Mouse (Mus musculus) stomach, embryonic 15.5 days (tissue): ENCODE results near the gene Aar2. TPM values are rescaled to one million over a fixed set of nuclear protein-coding genes. Genes with fewer than 3 reads are reported as not detected.

ENCODE experiments used
- ATAC-seq: fragments of 200-750 bp; cut with Nextera tagmentation; 2 replicates; pipeline ENCODE4 v1.8.0; 2017; ENCODE audit warnings: low read depth, moderate number of reproducible peaks, moderate TSS enrichment; ENCODE audit not compliant: insufficient read depth, low FRiP score
- H3K27ac ChIP-seq: fragments of 300-500 bp; sonication (generic); 2 replicates; pipeline ENCODE4 v1.5.1; 2015; ENCODE audit warnings: mild to moderate bottlenecking, inconsistent platforms
- H3K27me3 ChIP-seq: fragments of 300-500 bp; sonication (generic); replicated peaks from 2 replicates; pipeline ENCODE4 v1.6.1; 2015; ENCODE audit warnings: inconsistent platforms
- H3K36me3 ChIP-seq: fragments of 300-500 bp; sonication (generic); 2 replicates; pipeline ENCODE4 v1.6.1; 2015; ENCODE audit warnings: inconsistent platforms
- H3K4me1 ChIP-seq: fragments of 300-500 bp; sonication (generic); 2 replicates; pipeline ENCODE4 v1.6.1; 2015; ENCODE audit warnings: inconsistent platforms
- H3K4me2 ChIP-seq: fragments of 300-500 bp; sonication (generic); 2 replicates; pipeline ENCODE4 v1.6.1; 2015; ENCODE audit warnings: mild to moderate bottlenecking, inconsistent platforms
- H3K4me3 ChIP-seq: fragments of 300-500 bp; sonication (generic); replicated peaks from 2 replicates; pipeline ENCODE4 v1.5.1; 2015; ENCODE audit warnings: inconsistent platforms
- H3K9ac ChIP-seq: fragments of 300-500 bp; sonication (generic); 2 replicates; pipeline ENCODE4 v1.6.1; 2015; ENCODE audit warnings: inconsistent platforms
- H3K9me3 ChIP-seq: fragments of 300-500 bp; sonication (generic); 2 replicates; pipeline ENCODE4 v1.6.1; 2016; ENCODE audit warnings: inconsistent platforms
- WGBS: fragments of 180-500 bp; shearing (Covaris S2); methylation state at CpG from one replicate; pipeline ENCODE4 v1.1.7; 2015; 5-methylcytosine and 5-hydroxymethylcytosine counted together
- polyA plus RNA-seq: library from polyadenylated mRNA; unstranded; fragments of >200 nt; fragmentation: Nextera tagmentation; extraction: Ambion mirVana; gene quantifications from 2 replicates; pipeline ENCODE4 v1.2.1, GENCODE M21; 2015

Aar2 gene
- polyA plus RNA-seq, 1 experiment from 2014 or later: 28.0 TPM

DNA sequence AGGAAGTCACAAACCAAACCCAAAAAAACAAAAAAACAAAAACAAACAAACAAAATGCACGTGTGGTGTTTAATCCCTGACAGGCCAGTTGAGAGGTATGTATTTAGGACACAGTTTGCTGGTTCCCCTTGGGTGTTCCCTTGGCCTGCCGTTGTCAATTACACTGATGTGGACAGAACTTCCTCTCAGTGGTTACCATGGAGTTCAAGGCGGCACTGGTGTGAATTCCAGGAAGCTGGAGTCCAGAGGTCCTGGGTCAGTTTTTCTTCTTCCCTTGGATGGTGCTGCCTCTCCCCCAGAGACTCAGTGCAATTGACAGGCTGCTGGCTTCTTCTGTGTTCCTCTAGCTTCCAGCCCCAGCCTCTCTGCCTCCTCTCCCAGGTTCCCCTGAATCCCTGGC lies 23.3 kb upstream of the Aar2 start:
- Histone ChIP-seq H3K36me3 (peaks cover 3% of the 10 kb centered on the region; the same call in 1 of the 2 replicates), H3K4me3 (no peak overlapping the region), H3K4me1 (no peaks in the 10 kb centered on the region), H3K27ac (no peak overlapping the region), H3K4me2 (no peak overlapping the region), H3K27me3 (no peaks in the 10 kb centered on the region), H3K9ac (no peak overlapping the region), H3K9me3 (no peaks in the 10 kb centered on the region)
- ATAC-seq: no peak
- 53% methylated on average over 3 of the region's 3 CpGs for WGBS

DNA sequence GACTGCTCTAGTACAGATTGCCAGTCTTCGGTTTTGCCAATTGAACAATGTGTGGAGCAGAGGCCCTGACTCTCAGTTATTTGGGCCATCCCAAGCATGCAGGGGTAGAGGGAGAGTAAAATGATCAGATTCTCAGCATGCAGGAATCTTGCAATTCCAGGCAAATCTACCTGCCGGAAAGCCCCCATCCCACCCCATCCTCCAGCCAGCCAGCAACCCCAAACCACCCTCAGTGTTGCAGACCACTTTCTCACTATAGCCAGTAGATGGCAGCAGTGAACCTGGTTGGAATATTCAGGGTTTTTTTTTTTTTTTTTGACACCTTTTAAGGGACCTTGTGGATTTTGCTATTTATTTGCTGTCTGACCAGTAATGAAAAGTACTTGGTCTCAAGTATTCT lies 17.7 kb upstream of the Aar2 start:
- no peak overlapping the region for H3K4me3 ChIP-seq
- H3K27ac ChIP-seq: no peak overlapping the region
- no peaks in the 10 kb centered on the region for H3K27me3 ChIP-seq
- WGBS: 49% methylated on average over 2 of the region's 2 CpGs
- no peaks in the 10 kb centered on the region; the same call in 1 of the 2 replicates for H3K36me3 ChIP-seq
- H3K9ac ChIP-seq: no peak overlapping the region
- H3K4me1 ChIP-seq: no peaks in the 10 kb centered on the region
- ATAC-seq: no peak
- H3K9me3 ChIP-seq: no peaks in the 10 kb centered on the region
- no peak overlapping the region for H3K4me2 ChIP-seq

DNA sequence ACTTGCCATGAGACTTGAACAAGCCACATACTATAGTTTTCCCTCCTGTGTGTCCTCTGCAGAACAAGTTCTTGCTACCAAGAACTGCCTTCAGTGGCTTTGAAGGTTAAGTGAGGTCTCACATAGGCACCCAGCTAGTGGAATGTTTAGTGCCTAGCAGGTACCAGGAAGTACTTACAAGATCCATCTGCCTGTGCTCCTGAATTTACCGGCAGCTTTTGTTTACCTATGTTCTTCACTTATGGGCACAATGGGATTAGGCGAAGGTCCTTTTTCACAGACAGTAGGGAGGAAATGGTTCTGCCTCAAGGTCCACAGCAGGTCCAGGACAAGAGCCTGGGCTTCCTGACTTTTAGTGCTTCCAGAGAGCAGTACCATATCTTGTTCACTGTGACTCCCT lies 14.2 kb upstream of the Aar2 start:
- ATAC-seq: no peak
- no peaks in the 10 kb centered on the region for H3K27me3 ChIP-seq
- no peak overlapping the region for H3K4me2 ChIP-seq
- no peak overlapping the region for H3K4me3 ChIP-seq
- WGBS: 58% methylated on average over 2 of the region's 2 CpGs
- no peaks in the 10 kb centered on the region; the same call in 1 of the 2 replicates for H3K36me3 ChIP-seq
- no peak overlapping the region for H3K9ac ChIP-seq
- H3K4me1 ChIP-seq: no peaks in the 10 kb centered on the region
- no peak overlapping the region for H3K27ac ChIP-seq
- H3K9me3 ChIP-seq: no peaks in the 10 kb centered on the region

DNA sequence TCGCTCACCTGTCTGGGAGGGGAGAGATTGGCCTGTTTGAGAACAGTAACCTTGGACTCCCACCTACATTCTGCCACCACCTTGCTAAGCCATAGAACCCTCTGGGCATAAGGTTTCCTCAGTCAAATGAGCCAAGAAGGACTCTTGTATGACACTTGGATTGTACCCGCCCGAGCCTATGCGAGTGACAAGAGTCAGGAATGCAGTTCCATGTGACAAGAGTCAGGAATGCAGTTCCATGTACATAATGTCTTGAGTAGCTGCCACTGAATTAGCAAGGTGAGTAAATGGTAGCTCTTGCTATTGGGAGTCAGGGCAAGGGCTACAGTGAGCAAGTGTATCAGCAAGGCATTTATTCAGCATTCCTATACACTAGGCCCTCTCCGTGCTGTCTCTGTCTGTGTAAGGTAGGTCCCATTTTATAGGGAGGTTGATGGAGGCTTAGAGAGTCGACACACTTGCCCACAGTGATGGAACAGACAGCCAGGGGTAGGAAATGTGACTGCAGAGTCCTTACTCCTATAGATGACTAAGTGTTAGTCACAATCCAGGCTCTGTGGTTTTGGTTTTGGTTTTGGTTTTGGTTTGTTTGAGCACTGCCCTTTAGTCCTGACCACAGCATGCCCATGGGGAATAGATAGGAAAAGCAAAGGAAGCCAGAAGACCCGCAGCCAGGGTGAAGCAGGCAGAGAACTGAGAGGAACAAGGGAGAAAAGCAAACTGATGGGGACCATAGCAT lies 8.4 kb upstream of the Aar2 start:
- ATAC-seq: no peak
- 81% methylated on average over 7 of the region's 7 CpGs for WGBS
- no peak overlapping the region for H3K4me3 ChIP-seq
- peaks cover 4% of the 10 kb centered on the region; the same call in 1 of the 2 replicates for H3K36me3 ChIP-seq
- no peaks in the 10 kb centered on the region for H3K4me1 ChIP-seq
- H3K4me2 ChIP-seq: no peak overlapping the region
- no peak overlapping the region for H3K9ac ChIP-seq
- H3K27me3 ChIP-seq: no peaks in the 10 kb centered on the region
- no peak overlapping the region for H3K27ac ChIP-seq
- H3K9me3 ChIP-seq: no peaks in the 10 kb centered on the region

DNA sequence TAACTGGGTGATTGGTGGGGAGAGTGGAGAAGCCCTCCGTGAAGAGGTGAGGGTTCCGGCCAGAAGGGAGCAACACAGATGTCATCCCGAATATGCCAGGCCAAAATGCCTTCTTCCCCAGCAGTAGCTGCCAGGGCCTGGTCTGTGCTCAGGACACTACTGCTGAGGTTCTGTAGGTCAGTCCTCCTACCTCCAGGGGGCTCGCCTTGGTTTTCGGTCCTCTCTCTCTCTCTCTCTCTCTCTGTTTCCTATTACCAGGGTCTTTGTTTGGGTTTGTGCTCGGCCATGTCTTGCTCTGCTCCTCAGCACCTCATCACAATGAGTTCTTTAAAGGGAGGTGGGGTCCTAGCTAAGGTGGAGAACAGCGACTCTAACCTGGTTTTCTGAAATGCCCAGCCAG lies 6.4 kb upstream of the Aar2 start:
- Histone ChIP-seq H3K4me3 (no peak overlapping the region), H3K4me2 (no peak overlapping the region), H3K9me3 (no peaks in the 10 kb centered on the region), H3K27me3 (no peaks in the 10 kb centered on the region), H3K4me1 (no peaks in the 10 kb centered on the region), H3K9ac (no peak overlapping the region), H3K36me3 (peaks cover 4% of the 10 kb centered on the region; the same call in 1 of the 2 replicates), H3K27ac (no peak overlapping the region)
- 81% methylated on average over 7 of the region's 7 CpGs for WGBS
- ATAC-seq: no peak

DNA sequence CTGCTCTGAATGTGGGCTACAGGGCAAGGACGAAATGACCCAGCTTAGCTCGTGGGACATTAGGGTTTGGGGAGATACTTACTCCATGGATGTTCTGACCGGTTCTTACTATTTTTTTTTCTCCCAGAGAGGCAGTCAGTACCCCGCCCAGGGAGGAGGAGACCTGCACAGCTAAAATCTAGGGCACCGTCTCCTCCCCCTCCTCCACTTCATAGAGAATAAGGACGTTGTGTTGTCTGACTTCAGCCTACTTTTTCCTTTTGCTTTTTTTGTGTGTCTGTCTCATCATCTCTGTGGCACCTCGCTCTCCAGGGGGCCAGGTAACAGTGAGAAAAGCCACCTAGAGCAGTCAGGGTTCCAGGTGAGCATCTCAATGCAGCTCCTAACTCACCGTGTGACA lies 5.0 kb upstream of the Aar2 start:
- H3K36me3 ChIP-seq: peaks cover 4% of the 10 kb centered on the region; the same call in 1 of the 2 replicates
- no peaks in the 10 kb centered on the region for H3K27me3 ChIP-seq
- H3K9ac ChIP-seq: no peak overlapping the region
- no peak overlapping the region for H3K4me3 ChIP-seq
- no peak overlapping the region for H3K4me2 ChIP-seq
- H3K4me1 ChIP-seq: no peaks in the 10 kb centered on the region
- WGBS: 76% methylated on average over 8 of the region's 8 CpGs
- no peak overlapping the region for H3K27ac ChIP-seq
- no peak for ATAC-seq
- H3K9me3 ChIP-seq: no peaks in the 10 kb centered on the region

DNA sequence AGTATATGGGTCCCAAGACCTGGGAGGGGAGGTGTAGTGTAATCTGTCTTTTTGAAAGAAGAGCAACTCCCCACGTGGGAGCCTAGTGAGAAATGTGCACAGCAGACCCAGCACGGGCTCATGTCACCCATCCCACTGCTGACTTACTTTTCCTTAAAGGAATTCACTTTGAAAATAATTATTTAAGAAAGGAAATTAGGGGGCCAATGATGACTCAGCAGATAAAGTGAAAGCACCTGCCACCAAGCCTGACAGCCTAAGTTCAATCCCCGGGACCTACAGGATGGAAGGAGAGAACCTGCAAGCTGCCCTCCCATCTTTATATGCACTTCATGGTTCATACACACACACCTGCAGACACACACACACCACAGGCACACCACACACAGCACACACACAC lies 3.6 kb upstream of the Aar2 start:
- WGBS: 65% methylated on average over 3 of the region's 3 CpGs
- Histone ChIP-seq H3K27me3 (no peaks in the 10 kb centered on the region), H3K4me1 (0 out of 2 replicates have a peak, but pooled peaks cover 5% of the 10 kb centered on the region), H3K9ac (no peak overlapping the region), H3K9me3 (no peaks in the 10 kb centered on the region), H3K4me2 (no peak overlapping the region), H3K27ac (no peak overlapping the region), H3K4me3 (no peak overlapping the region), H3K36me3 (peaks cover 2% of the 10 kb centered on the region; the same call in 1 of the 2 replicates)
- ATAC-seq: no peak

DNA sequence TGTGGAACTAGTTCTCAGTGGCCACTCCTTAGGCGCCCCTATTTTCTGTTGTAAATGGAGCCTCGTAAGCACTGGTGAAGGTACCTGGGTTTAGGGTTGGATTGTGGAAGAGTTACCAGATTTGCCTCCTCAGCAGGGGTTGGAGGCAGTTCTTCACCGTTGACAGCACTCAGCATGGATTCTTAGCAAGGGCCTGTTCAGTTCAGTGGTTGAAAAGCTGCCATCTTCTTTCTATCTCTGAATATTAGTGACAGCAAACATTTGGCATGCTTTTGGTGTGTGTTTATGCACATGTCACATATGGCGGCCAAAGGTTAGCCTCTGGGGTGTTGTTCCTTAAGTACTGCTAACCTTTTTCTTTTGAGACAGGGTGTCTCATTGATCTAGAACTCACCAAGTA lies 5.0 kb downstream of the Aar2 start:
- 90% methylated on average over 4 of the region's 4 CpGs for WGBS
- Histone ChIP-seq H3K36me3 (peaks cover 31% of the 10 kb centered on the region), H3K27me3 (no peaks in the 10 kb centered on the region)

DNA sequence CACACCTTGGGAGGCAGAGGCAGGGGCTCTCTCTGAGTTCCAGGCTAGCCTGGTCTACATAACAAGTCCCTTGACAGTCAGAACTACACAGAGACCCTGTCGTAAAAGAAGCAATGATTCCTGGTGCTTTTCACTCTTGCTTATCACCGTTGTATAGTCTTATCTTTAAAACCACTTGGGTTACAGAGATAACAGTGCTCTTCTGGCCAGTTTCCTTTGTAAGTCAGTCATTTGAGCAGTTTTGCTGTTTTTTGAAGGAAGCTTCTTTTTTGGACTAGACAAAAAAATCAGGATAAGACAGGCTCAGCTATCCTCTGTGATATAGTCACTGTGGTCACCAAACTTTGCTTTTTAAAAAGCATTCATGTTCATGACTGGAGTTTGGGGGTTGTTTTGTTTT lies 14.4 kb downstream of the Aar2 start:
- Histone ChIP-seq H3K27ac (no peak overlapping the region), H3K9me3 (no peaks in the 10 kb centered on the region), H3K9ac (no peak overlapping the region), H3K4me2 (no peak overlapping the region), H3K4me1 (no peaks in the 10 kb centered on the region), H3K27me3 (no peaks in the 10 kb centered on the region), H3K4me3 (no peak overlapping the region), H3K36me3 (peaks cover 23% of the 10 kb centered on the region)
- 52% methylated on average over 2 of the region's 2 CpGs for WGBS
- ATAC-seq: no peak

More for the DNA sequence above, 5.0 kb downstream of the Aar2 start:
- Histone ChIP-seq H3K4me1 (0 out of 2 replicates have a peak, but pooled peaks cover 5% of the 10 kb centered on the region), H3K9ac (no peak overlapping the region), H3K4me2 (no peak overlapping the region), H3K9me3 (no peaks in the 10 kb centered on the region), H3K4me3 (no peak overlapping the region), H3K27ac (no peak overlapping the region)
- no peak for ATAC-seq

DNA sequence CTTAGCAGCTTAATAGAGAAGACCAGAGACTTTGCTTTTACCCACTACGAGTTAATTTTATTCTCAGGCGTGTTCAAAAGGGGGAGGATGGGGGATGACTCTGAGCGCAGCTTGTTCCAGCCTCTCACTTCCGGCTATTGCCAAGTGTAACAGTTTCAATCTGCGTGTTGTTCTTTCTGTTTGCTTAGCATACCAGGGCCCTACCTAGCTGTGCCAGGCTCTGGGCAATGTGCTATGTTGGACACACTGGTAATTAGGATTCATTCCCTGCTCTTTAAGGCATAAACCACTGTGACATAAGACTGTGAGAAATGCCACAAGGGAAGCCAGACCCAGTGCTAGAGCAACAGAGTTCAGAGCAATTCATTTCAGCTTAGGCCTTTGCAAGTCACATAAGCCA lies 16.2 kb downstream of the Aar2 start:
- WGBS: 84% methylated on average over 5 of the region's 5 CpGs
- no peaks in the 10 kb centered on the region for H3K4me1 ChIP-seq
- H3K4me3 ChIP-seq: no peak overlapping the region
- H3K27ac ChIP-seq: no peak overlapping the region
- no peak overlapping the region for H3K9ac ChIP-seq
- no peaks in the 10 kb centered on the region for H3K9me3 ChIP-seq
- no peak overlapping the region for H3K4me2 ChIP-seq
- H3K36me3 ChIP-seq: peaks cover 35% of the 10 kb centered on the region
- ATAC-seq: no peak
- H3K27me3 ChIP-seq: no peaks in the 10 kb centered on the region

DNA sequence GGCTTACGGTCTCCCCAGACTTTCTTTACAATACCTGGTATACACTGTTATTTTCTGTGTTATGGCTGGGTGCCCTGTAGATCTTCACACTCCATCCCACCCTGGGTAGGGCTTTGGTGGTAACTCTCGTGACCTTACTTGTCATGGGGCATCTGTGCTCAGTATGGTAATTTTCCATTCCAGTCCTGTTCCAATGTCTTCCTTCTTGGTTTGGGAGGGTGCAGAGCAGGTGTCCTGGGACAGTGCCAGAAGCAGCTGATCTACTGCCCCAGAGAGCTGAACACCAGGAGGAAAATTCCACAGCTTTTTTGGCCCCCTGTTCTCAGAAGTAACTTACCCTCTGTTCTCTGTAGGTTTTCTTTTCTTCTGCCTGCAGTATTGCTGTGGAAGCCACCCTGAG lies 19.1 kb downstream of the Aar2 start:
- Histone ChIP-seq H3K9ac (no peak overlapping the region), H3K4me2 (no peak overlapping the region), H3K27me3 (no peaks in the 10 kb centered on the region), H3K27ac (no peak overlapping the region), H3K36me3 (peaks cover 27% of the 10 kb centered on the region), H3K4me3 (no peak overlapping the region), H3K9me3 (no peaks in the 10 kb centered on the region), H3K4me1 (no peaks in the 10 kb centered on the region)
- ATAC-seq: no peak
- WGBS: 87% methylated on average over 2 of the region's 2 CpGs

DNA sequence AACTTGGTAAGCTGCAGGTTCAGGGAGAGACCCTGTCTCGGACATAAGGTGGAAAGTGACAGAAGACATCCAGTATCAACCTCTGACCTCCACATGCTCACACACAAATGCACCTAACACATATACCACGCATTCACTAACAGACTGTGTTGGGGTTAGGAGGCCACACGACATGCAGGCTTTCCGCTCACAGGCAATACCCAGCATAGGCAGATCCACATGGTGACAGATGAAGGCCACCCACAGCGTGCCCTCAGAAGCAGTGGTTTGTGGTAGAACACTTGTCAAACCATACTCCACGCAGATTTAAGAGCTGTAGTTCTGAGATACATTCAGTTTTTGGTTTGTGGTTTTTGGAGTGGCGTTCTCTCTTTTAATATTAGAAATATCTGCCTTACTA lies 21.3 kb downstream of the Aar2 start:
- Histone ChIP-seq H3K27me3 (no peaks in the 10 kb centered on the region), H3K9me3 (no peaks in the 10 kb centered on the region), H3K4me1 (no peaks in the 10 kb centered on the region), H3K4me3 (no peak overlapping the region), H3K27ac (no peak overlapping the region), H3K4me2 (no peak overlapping the region), H3K36me3 (peaks cover 23% of the 10 kb centered on the region), H3K9ac (no peak overlapping the region)
- no peak for ATAC-seq
- WGBS: 83% methylated on average over 7 of the region's 7 CpGs

DNA sequence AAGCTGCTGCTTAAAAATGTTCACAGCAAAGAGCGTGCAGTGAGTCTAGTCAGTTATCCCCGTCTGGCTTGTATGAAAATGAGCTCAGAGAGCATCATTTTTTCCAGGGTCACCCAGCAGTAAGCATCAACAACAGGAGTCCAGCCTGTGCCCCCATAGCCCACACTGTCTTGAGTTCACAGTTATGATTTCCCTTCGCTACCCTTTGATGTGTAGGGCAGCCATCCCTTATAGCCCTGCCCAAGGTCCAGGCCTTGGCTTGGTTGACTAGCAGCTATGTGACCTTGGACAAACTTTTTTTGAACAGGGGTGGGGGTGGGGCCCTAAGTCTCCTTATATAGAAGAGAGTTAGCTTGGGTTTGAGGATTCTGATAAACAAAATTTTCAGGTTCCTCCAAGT lies 21.9 kb downstream of the Aar2 start:
- Histone ChIP-seq H3K9ac (no peak overlapping the region), H3K9me3 (no peaks in the 10 kb centered on the region), H3K4me2 (no peak overlapping the region), H3K36me3 (peaks cover 21% of the 10 kb centered on the region), H3K4me1 (no peaks in the 10 kb centered on the region), H3K27me3 (no peaks in the 10 kb centered on the region), H3K27ac (no peak overlapping the region), H3K4me3 (no peak overlapping the region)
- no peak for ATAC-seq
- WGBS: 86% methylated on average over 3 of the region's 3 CpGs
